Mouse (Mus musculus): Measurements from ENCODE around the gene Myef2. TPM values are rescaled to one million over a fixed set of nuclear protein-coding genes. Genes with fewer than 3 reads are reported as not detected.

Myef2 gene
- 161 and 186 TPM in 2 replicates for polyA plus RNA-seq (2014; fragmentation: Nextera tagmentation; extraction: Ambion mirVana)

DNA sequence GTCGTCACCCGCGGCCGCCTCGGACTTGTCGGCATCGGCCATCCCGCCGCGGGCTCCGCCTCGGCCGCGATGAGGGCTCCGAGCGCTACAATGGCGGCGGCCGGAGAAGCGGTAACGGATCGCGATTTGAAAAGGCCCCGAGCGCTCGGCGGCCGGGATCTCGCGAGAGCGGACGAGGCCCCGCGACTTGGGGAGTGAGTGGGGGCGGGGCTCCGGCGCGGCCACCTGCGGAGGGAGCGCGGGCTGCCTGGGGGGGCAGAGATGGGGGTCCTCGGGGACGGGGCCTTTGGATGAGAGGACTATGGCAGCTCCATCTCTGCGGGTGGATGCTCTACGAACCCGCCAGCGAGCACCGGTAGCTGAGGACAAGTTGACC, at the start of gene Myef2:
Myef2 (minus strand) TSS at position 185 of the 376 bp plus-strand sequence.
- H3K27me3 ChIP-seq (ENCODE audit: control insufficient read depth, insufficient read depth, low read length): no peaks in the 10 kb centered on the region
- ATAC-seq (replicated peaks; ENCODE audit: insufficient number of reproducible peaks, low FRiP score, low TSS enrichment, low read depth) (peak; percentile 79), DNase-seq (ENCODE audit: low spot score) (peak; percentile 90)
- no peaks in the 10 kb centered on the region for H3K9me3 ChIP-seq (replicated peaks; ENCODE audit: control insufficient read depth, low read length)
- H3K4me3 ChIP-seq (ENCODE audit: low read depth, low read length): peak within 1 kb of the TSS; percentile 78
- H3K4me2 ChIP-seq (ENCODE audit: low read depth, low read length): peak within 1 kb of the TSS; percentile 65
- H3K4me1 ChIP-seq (ENCODE audit: control insufficient read depth, insufficient read depth, low read length): no peaks in the 10 kb centered on the region
- H3K9ac ChIP-seq (replicated peaks; ENCODE audit: low read length): peak within 1 kb of the TSS; percentile 98
- no peaks in the 10 kb centered on the region for H3K36me3 ChIP-seq (replicated peaks; ENCODE audit: control insufficient read depth, insufficient read depth, low read depth, low read length)
- peak within 1 kb of the TSS; percentile 83 for H3K27ac ChIP-seq (replicated peaks; ENCODE audit: low read depth, low read length)
- WGBS: under 1% methylated on average over 37 of the region's 48 CpGs

DNA sequence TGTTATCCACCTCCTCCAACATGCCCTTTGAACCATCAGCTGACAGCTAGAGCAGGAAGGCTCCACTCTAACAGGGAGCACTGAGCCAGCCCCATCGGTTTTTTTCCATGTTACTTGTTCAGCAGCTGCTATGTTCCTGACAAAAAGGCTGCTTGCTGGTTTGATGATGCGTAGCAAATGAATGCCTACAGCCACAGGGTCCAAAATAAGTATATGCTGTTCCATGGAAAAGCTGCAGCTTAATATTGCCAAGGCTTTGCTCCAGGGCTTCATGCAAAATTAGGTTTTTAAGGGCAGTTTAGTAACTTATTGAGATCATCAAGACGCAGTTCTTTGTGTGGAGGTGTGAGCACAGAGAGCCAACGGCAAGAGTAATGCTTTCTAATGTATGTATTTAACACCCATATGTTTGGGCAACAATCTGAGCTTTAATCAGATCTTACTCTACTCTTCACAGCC, 38.6 kb upstream of the Myef2 start:
- Histone ChIP-seq H3K9ac (replicated peaks; ENCODE audit: low read length) (no peak overlapping the region), H3K4me1 (ENCODE audit: control insufficient read depth, insufficient read depth, low read length) (no peaks in the 10 kb centered on the region), H3K36me3 (replicated peaks; ENCODE audit: control insufficient read depth, insufficient read depth, low read depth, low read length) (no peaks in the 10 kb centered on the region), H3K27me3 (ENCODE audit: control insufficient read depth, insufficient read depth, low read length) (no peaks in the 10 kb centered on the region), H3K4me3 (ENCODE audit: low read depth, low read length) (no peak overlapping the region), H3K27ac (replicated peaks; ENCODE audit: low read depth, low read length) (no peak overlapping the region), H3K4me2 (ENCODE audit: low read depth, low read length) (no peak overlapping the region), H3K9me3 (replicated peaks; ENCODE audit: control insufficient read depth, low read length) (no peaks in the 10 kb centered on the region)
- 76% methylated on average over 4 of the region's 4 CpGs for WGBS
- DNase-seq (ENCODE audit: low spot score) (no peak), ATAC-seq (replicated peaks; ENCODE audit: insufficient number of reproducible peaks, low FRiP score, low TSS enrichment, low read depth) (no peak)

DNA sequence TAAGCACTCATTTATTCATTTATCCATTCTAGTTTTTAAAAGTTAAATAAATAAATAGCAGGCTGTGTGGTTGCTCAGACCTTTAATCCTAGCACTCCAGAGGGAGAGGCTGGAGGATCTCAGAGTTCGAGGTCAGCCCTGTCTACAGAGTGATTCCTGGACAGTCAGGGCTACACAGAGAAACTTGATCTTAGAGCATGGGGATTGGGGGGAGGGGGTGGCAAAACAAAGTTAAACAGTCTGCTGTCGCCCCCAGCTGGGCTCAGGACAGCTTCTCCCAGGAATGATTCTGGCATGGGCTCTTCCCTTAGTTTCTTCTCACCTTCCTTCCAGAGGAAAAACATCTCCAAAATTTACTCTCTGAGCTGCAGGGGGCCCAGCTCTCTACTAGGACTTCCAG, 32.0 kb upstream of the Myef2 start:
- H3K27me3 ChIP-seq (ENCODE audit: control insufficient read depth, insufficient read depth, low read length): no peaks in the 10 kb centered on the region
- H3K27ac ChIP-seq (replicated peaks; ENCODE audit: low read depth, low read length): no peak overlapping the region
- 18% methylated on average over 2 of the region's 2 CpGs for whole genome bisulfite sequencing
- no peaks in the 10 kb centered on the region for H3K4me1 ChIP-seq (ENCODE audit: control insufficient read depth, insufficient read depth, low read length)
- DNase-seq (ENCODE audit: low spot score) (peak; percentile 72), ATAC-seq (replicated peaks; ENCODE audit: insufficient number of reproducible peaks, low FRiP score, low TSS enrichment, low read depth) (no peak)
- H3K9me3 ChIP-seq (replicated peaks; ENCODE audit: control insufficient read depth, low read length): no peaks in the 10 kb centered on the region
- no peak overlapping the region for H3K9ac ChIP-seq (replicated peaks; ENCODE audit: low read length)
- H3K4me3 ChIP-seq (ENCODE audit: low read depth, low read length): no peak overlapping the region
- no peak overlapping the region for H3K4me2 ChIP-seq (ENCODE audit: low read depth, low read length)
- H3K36me3 ChIP-seq (replicated peaks; ENCODE audit: control insufficient read depth, insufficient read depth, low read depth, low read length): no peaks in the 10 kb centered on the region

DNA sequence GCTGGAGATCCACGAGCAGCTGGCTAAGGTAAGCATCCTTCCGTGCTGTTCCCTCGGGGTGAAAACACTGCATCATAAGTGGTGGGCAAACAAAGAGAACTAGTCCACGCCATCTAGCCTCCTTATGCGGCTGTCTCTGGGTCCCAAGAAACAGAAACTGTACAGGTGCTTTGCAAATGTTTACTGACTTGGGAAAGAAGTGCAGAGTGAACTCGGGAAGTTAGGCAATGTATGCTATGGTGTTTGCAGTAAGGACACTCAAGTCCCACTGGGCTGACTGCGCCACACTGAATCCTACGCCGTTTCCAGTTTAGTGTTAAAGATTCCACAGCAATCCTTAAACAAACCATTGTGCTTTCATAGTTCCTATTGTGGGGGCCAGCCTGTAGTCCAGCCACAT, 30.8 kb upstream of the Myef2 start:
- Histone ChIP-seq H3K4me2 (ENCODE audit: low read depth, low read length) (no peak overlapping the region), H3K4me3 (ENCODE audit: low read depth, low read length) (no peak overlapping the region), H3K9ac (replicated peaks; ENCODE audit: low read length) (no peak overlapping the region), H3K27ac (replicated peaks; ENCODE audit: low read depth, low read length) (no peak overlapping the region), H3K9me3 (replicated peaks; ENCODE audit: control insufficient read depth, low read length) (no peaks in the 10 kb centered on the region), H3K27me3 (ENCODE audit: control insufficient read depth, insufficient read depth, low read length) (no peaks in the 10 kb centered on the region), H3K4me1 (ENCODE audit: control insufficient read depth, insufficient read depth, low read length) (no peaks in the 10 kb centered on the region), H3K36me3 (replicated peaks; ENCODE audit: control insufficient read depth, insufficient read depth, low read depth, low read length) (no peaks in the 10 kb centered on the region)
- no peak for ATAC-seq (replicated peaks; ENCODE audit: insufficient number of reproducible peaks, low FRiP score, low TSS enrichment, low read depth)
- DNase-seq (ENCODE audit: low spot score): no peak
- WGBS: 79% methylated on average over 9 of the region's 9 CpGs

DNA sequence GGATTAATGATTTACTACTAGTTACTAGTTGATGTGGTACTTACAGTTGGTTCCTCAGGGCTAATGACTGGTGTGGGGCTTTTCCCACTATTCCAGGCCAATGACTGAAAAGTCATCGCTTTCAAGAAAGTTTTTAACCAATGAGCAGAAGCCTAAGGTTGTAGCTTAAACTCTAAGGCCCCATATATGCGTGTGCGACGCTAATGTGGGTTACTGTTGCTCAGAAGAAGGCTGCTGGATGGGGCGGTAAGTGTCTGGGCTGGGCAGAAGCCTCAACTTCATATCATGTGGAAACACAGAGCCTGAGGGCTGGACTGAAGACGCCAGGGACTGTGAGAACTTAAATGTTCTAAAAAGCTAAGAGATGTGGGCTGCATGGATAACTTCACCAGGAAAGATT, 28.9 kb upstream of the Myef2 start, which contains the start of gene Slc12a1:
Slc12a1 (plus strand) TSS at position 118 of the 400 bp plus-strand sequence.
- H3K36me3 ChIP-seq (replicated peaks; ENCODE audit: control insufficient read depth, insufficient read depth, low read depth, low read length): no peaks in the 10 kb centered on the region
- DNase-seq (ENCODE audit: low spot score) (no peak), ATAC-seq (replicated peaks; ENCODE audit: insufficient number of reproducible peaks, low FRiP score, low TSS enrichment, low read depth) (no peak)
- no peaks in the 10 kb centered on the region for H3K4me1 ChIP-seq (ENCODE audit: control insufficient read depth, insufficient read depth, low read length)
- no peaks in the 10 kb centered on the region for H3K27me3 ChIP-seq (ENCODE audit: control insufficient read depth, insufficient read depth, low read length)
- H3K27ac ChIP-seq (replicated peaks; ENCODE audit: low read depth, low read length): no peak within 1 kb of the TSS
- 80% methylated on average over 6 of the region's 6 CpGs for WGBS
- H3K4me2 ChIP-seq (ENCODE audit: low read depth, low read length): no peak within 1 kb of the TSS
- no peak within 1 kb of the TSS for H3K4me3 ChIP-seq (ENCODE audit: low read depth, low read length)
- H3K9ac ChIP-seq (replicated peaks; ENCODE audit: low read length): no peak within 1 kb of the TSS
- no peaks in the 10 kb centered on the region for H3K9me3 ChIP-seq (replicated peaks; ENCODE audit: control insufficient read depth, low read length)

DNA sequence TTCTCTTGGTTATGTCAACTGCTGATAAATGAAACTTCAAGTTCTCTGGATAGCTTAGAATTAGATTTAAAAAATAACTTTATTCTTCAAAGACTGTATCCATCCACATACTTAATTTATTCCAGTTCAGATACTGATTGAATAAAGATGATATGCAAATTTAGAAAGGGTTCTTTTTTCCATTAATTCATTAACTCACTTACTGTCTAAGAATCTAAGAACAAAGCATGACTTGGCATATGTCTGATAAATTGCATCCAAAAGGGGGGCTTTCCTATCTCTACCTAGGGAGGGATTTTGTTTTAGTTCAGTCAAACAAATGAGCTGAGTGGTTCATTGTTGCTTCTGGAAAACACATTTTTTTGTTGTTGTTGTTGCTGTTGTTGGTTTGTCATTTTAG, 18.9 kb upstream of the Myef2 start:
- no peaks in the 10 kb centered on the region for H3K36me3 ChIP-seq (replicated peaks; ENCODE audit: control insufficient read depth, insufficient read depth, low read depth, low read length)
- no peaks in the 10 kb centered on the region for H3K9me3 ChIP-seq (replicated peaks; ENCODE audit: control insufficient read depth, low read length)
- no peak for ATAC-seq (replicated peaks; ENCODE audit: insufficient number of reproducible peaks, low FRiP score, low TSS enrichment, low read depth)
- no peak overlapping the region for H3K4me3 ChIP-seq (ENCODE audit: low read depth, low read length)
- no peak for DNase-seq (ENCODE audit: low spot score)
- no peak overlapping the region for H3K4me2 ChIP-seq (ENCODE audit: low read depth, low read length)
- no peak overlapping the region for H3K9ac ChIP-seq (replicated peaks; ENCODE audit: low read length)
- no peaks in the 10 kb centered on the region for H3K4me1 ChIP-seq (ENCODE audit: control insufficient read depth, insufficient read depth, low read length)
- no peaks in the 10 kb centered on the region for H3K27me3 ChIP-seq (ENCODE audit: control insufficient read depth, insufficient read depth, low read length)
- H3K27ac ChIP-seq (replicated peaks; ENCODE audit: low read depth, low read length): no peak overlapping the region

DNA sequence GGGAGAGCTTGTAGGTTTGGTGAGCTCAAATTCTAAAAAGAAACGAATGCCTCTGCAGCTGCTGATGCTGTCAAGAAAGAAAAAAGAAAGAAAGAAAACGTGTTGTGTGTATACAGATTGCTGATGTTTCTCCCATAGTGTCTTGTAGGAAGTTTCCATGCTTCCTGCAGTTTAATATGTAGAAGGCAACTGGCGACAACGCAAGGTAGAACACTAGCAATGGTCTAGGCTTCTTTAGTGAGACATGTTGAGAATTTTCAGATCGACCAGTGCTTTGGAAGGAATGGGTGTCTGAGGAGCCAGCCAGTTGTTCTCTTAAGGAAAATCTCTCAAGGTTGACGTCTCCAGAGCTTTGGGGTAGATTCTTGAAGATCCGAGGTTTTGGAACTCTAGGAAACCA, 13.4 kb upstream of the Myef2 start:
- no peaks in the 10 kb centered on the region for H3K36me3 ChIP-seq (replicated peaks; ENCODE audit: control insufficient read depth, insufficient read depth, low read depth, low read length)
- peaks cover 6% of the 10 kb centered on the region for H3K4me1 ChIP-seq (ENCODE audit: control insufficient read depth, insufficient read depth, low read length)
- peak overlapping the region; percentile 59; the same call in 1 of the 2 replicates for H3K4me2 ChIP-seq (ENCODE audit: low read depth, low read length)
- 24% methylated on average over 7 of the region's 7 CpGs for WGBS
- H3K9ac ChIP-seq (replicated peaks; ENCODE audit: low read length): no peak overlapping the region
- no peaks in the 10 kb centered on the region for H3K9me3 ChIP-seq (replicated peaks; ENCODE audit: control insufficient read depth, low read length)
- H3K4me3 ChIP-seq (ENCODE audit: low read depth, low read length): peak overlapping the region; percentile 24; the same call in 1 of the 2 replicates
- DNase-seq (ENCODE audit: low spot score) (no peak), ATAC-seq (replicated peaks; ENCODE audit: insufficient number of reproducible peaks, low FRiP score, low TSS enrichment, low read depth) (no peak)
- H3K27ac ChIP-seq (replicated peaks; ENCODE audit: low read depth, low read length): no peak overlapping the region
- H3K27me3 ChIP-seq (ENCODE audit: control insufficient read depth, insufficient read depth, low read length): no peaks in the 10 kb centered on the region

DNA sequence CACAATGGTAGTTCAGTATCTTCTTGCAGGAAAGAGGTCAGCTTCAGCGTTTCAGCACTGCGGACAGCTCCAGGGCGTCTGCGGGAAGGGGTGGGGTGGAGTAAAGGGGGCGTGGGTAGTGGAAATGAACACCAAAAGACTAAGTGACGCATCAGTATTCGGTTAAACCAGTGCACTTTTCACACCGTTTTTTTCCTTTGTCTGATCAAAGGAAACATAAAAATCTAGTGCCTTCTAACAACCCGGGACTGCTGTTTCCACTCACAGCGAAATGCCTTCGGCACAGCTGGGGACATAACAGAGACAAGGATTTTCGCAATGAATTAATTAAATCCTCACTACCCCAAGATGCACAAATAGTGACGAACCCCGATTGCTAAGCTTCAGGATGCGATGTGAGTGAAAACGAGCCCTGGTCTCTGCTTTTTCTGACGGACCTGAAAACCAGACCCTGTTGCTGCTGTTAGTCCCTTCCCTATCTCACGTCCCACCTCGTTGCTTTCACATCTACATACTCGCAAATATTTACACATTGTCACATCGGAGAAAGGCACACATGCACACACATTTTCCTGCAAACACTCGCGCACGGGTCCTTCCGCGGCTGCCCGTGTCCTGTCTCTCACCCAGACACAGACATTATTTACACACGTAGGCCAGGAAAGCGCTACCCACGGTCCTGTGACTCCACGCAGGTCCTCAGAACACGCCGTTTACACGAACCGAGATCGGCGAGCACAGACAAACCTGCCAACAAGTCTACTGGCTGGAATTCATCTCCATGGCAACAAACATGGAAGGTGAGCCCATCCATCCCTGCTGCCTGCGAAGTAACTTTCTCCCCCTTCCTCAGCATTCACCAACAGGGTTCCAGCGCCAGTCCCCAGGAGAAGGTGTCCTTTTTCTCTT, 12.7 kb upstream of the Myef2 start, which contains the start of gene Ctxn2:
Ctxn2 (plus strand) TSS at position 790 of the 909 bp plus-strand sequence.
- no peak within 1 kb of the TSS for H3K27ac ChIP-seq (replicated peaks; ENCODE audit: low read depth, low read length)
- H3K9ac ChIP-seq (replicated peaks; ENCODE audit: low read length): no peak within 1 kb of the TSS
- peak within 1 kb of the TSS; percentile 24 for H3K4me3 ChIP-seq (ENCODE audit: low read depth, low read length)
- H3K27me3 ChIP-seq (ENCODE audit: control insufficient read depth, insufficient read depth, low read length): no peaks in the 10 kb centered on the region
- peak; percentile 67; the same call in 1 of the 2 replicates for ATAC-seq (replicated peaks; ENCODE audit: insufficient number of reproducible peaks, low FRiP score, low TSS enrichment, low read depth)
- peak within 1 kb of the TSS; percentile 59 for H3K4me2 ChIP-seq (ENCODE audit: low read depth, low read length)
- no peaks in the 10 kb centered on the region for H3K36me3 ChIP-seq (replicated peaks; ENCODE audit: control insufficient read depth, insufficient read depth, low read depth, low read length)
- no peaks in the 10 kb centered on the region for H3K9me3 ChIP-seq (replicated peaks; ENCODE audit: control insufficient read depth, low read length)
- 2% methylated on average over 39 of the region's 39 CpGs for WGBS
- DNase-seq (ENCODE audit: low spot score): peak; percentile 91
- H3K4me1 ChIP-seq (ENCODE audit: control insufficient read depth, insufficient read depth, low read length): peaks cover 6% of the 10 kb centered on the region
